Mouse (Mus musculus) E14TG2a.4 (cell line): ENCODE data around the gene Hnrnpa0.

Experiments used
- H3K27me3 ChIP-seq: 2 replicates; pipeline ENCODE4 v1.6.1; 2014; ENCODE audit warnings: low read length, control low read depth; ENCODE audit not compliant: insufficient read depth
- H3K36me3 ChIP-seq: 2 replicates; pipeline ENCODE4 v1.6.1; 2014; ENCODE audit warnings: low read length, control low read depth; ENCODE audit not compliant: insufficient read depth
- H3K4me1 ChIP-seq: replicated peaks from 2 replicates; pipeline ENCODE4 v1.6.1; 2014; ENCODE audit warnings: low read depth, low read length, control low read depth
- H3K4me3 ChIP-seq: replicated peaks from 2 replicates; pipeline ENCODE4 v1.5.1; 2014; ENCODE audit warnings: mild to moderate bottlenecking, low read length
- H3K9me3 ChIP-seq: 2 replicates; pipeline ENCODE4 v1.6.1; 2014; ENCODE audit warnings: low read length, control low read depth
- CTCF ChIP-seq: conservative IDR thresholded peaks from 2 replicates; pipeline ENCODE4 v1.5.1; 2014; ENCODE audit warnings: low read length
- NANOG ChIP-seq: IDR thresholded peaks from 2 replicates; pipeline ENCODE4 v1.6.1; 2014; ENCODE audit warnings: borderline replicate concordance, low read length, mixed read lengths
- POU5F1 ChIP-seq: IDR thresholded peaks from 2 replicates; pipeline ENCODE4 v1.6.1; 2014; ENCODE audit warnings: low read length, borderline replicate concordance

Hnrnpa0 gene

GRCm38 (mm10) chr13:58128396-58128767 lies at the start of gene Hnrnpa0:
TSS of gene Hnrnpa0 (minus strand) at chr13:58128556.
- TF ChIP-seq NANOG, result no peak
- TF ChIP-seq POU5F1, result no peak
- TF ChIP-seq CTCF, result no peak
- H3K9me3 ChIP-seq, result no peaks in the 10 kb centered on the region
- no peaks in the 10 kb centered on the region for H3K27me3 ChIP-seq
- H3K4me1 ChIP-seq, result peaks cover 47% of the 10 kb centered on the region
- peak within 1 kb of the TSS; percentile 91 for H3K4me3 ChIP-seq
- peaks cover 23% of the 10 kb centered on the region for H3K36me3 ChIP-seq

DNA sequence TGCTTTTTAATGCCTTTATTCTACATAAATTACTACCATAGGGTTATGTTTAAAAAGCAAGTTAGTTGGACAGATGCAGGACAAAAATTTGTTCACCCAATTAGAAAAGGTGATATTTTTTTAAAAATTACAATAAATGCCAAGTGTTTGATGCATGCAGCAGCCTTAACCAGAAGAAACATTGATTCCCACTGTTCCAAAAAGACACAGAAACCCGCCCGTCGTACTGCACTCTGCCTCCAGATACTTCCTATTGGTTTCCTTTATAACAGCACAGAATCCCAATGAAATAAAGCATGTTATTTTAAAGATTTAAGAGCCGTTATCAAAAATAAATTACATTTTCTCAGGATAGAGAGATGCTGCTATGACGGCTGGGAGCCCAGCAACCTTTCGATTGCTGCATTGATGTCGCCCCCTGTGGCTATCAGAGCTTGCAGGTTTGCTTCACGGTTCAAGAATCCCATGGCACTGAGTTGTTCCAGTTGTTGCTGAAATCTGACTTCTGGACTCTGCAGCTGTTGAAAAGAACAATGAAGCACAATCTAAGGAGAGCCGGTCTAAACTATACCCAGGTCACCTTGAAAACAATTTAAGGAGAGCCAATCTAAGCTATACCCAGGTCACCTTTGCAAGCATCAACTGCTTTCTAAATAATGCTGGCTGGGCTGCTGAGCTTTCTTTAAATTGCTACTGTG lies 49.3 kb upstream of the Hnrnpa0 start:
- Histone ChIP-seq H3K27me3 (no peaks in the 10 kb centered on the region), H3K4me3 (no peak overlapping the region), H3K36me3 (peaks cover 97% of the 10 kb centered on the region), H3K4me1 (peaks cover 6% of the 10 kb centered on the region), H3K9me3 (no peaks in the 10 kb centered on the region)
- TF ChIP-seq POU5F1 (no peak), CTCF (no peak), NANOG (no peak; the same call in 1 of the 2 replicates)

GRCm38 (mm10) chr13:58176105-58176504 lies 47.7 kb upstream of the Hnrnpa0 start:
- Histone ChIP-seq H3K4me3 (no peak overlapping the region), H3K27me3 (no peaks in the 10 kb centered on the region), H3K9me3 (no peaks in the 10 kb centered on the region), H3K4me1 (peaks cover 4% of the 10 kb centered on the region), H3K36me3 (peaks cover 86% of the 10 kb centered on the region)
- TF ChIP-seq POU5F1, result no peak
- TF ChIP-seq NANOG, result no peak
- TF ChIP-seq CTCF, result no peak

DNA sequence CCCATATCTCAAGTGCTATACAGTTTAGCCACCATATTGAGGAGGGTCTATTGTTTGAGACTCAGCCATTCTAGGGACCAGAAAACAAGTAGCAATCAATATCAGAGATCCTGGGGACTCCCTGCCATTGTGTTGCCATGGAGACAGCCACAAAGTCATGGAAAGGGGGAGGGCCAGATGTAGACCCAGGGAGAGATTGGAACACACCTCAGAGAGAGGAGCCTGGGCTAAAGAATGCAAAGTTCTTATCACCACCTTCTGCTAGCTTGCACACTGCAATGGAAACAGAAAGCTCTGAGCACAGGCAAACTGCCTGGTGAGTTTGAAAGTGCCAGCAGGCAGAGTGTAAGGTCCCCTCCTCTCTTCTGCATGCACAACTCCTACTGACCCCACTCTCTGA lies 39.8 kb upstream of the Hnrnpa0 start:
- H3K36me3 ChIP-seq, result peaks cover 15% of the 10 kb centered on the region
- H3K4me1 ChIP-seq, result peaks cover 15% of the 10 kb centered on the region
- no peak overlapping the region for H3K4me3 ChIP-seq
- H3K9me3 ChIP-seq, result no peaks in the 10 kb centered on the region
- TF ChIP-seq CTCF (no peak), NANOG (no peak), POU5F1 (no peak)
- no peaks in the 10 kb centered on the region for H3K27me3 ChIP-seq

- TF ChIP-seq POU5F1 (no peak), CTCF (no peak), NANOG (no peak)
- peaks cover 4% of the 10 kb centered on the region; the same call in 1 of the 2 replicates for H3K27me3 ChIP-seq
- peaks cover 24% of the 10 kb centered on the region for H3K4me1 ChIP-seq
- H3K9me3 ChIP-seq, result no peaks in the 10 kb centered on the region
- 0 out of 2 replicates have a peak, but pooled peaks cover 7% of the 10 kb centered on the region for H3K36me3 ChIP-seq
- peak overlapping the region; percentile 56 for H3K4me3 ChIP-seq
Observed at GRCm38 (mm10) chr13:58163343-58163742, 35.0 kb upstream of the Hnrnpa0 start.

DNA sequence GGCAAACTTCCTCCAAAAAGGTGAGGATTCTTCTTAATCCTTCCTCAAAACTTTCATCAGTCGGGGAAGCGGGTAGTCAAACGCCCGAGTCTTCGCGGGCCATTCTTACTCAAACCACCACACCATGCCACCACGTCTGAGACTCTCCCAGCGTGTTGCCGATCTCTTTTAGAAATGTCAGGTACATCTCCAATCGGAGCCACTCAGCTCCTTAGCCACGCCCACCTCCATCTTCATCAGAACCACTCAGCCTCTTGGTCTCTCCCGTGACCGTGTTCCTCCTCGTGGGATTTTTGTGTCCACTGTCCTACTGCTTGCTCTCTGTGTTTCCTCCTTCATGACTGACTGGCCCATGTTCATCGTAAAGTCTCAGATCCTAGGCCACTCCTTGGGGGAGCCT lies 32.4 kb upstream of the Hnrnpa0 start:
- Histone ChIP-seq H3K4me1 (peaks cover 39% of the 10 kb centered on the region), H3K27me3 (peaks cover 22% of the 10 kb centered on the region), H3K9me3 (no peaks in the 10 kb centered on the region), H3K36me3 (0 out of 2 replicates have a peak, but pooled peaks cover 7% of the 10 kb centered on the region), H3K4me3 (no peak overlapping the region)
- no peak for TF ChIP-seq NANOG
- no peak for TF ChIP-seq CTCF
- TF ChIP-seq POU5F1, result no peak

DNA sequence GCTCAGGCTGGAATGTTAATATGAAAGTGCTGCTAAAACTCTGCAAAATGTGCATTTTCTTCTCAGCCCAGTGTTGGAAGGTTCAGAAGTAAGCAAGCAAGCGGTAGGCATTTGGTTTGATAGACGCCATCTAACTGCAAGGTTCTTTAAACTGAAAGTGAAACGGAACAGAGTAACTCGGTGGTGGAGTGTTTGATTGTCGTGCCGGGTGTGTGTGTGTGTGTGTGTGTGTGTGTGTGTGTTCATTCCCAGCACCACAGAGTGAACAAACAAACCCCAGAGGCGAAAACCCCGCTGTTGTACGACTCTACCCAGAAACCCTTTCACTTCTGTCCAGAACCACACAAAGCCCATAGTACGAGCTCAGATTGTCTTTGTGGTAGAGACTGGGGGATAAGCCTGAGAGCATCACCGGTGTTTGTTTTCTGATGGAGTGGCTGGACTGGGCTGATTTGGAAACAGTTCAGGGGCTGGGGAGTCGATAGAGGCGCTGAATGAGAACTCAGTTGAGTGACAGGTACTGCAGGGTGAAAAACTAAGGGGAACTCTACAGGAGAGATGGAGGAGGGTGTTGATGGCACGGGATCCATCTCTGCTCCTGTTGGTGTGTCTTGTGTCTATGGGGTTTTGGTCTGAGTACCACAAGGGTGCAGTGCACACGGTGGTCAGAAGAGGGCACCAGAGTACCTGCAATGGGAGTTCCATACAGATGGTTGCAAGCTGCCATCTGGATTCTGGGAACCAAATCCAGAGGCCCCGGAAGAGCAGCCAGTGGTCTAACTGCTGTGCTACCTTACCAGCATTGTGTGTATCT lies 29.9 kb upstream of the Hnrnpa0 start:
- 0 out of 2 replicates have a peak, but pooled peaks cover 7% of the 10 kb centered on the region for H3K36me3 ChIP-seq
- peak overlapping the region; percentile 85 for H3K4me3 ChIP-seq
- H3K9me3 ChIP-seq, result 0 out of 2 replicates have a peak, but pooled peaks cover 6% of the 10 kb centered on the region
- TF ChIP-seq POU5F1, result no peak
- TF ChIP-seq CTCF, result peak; percentile 89
- peaks cover 22% of the 10 kb centered on the region for H3K27me3 ChIP-seq
- peaks cover 30% of the 10 kb centered on the region for H3K4me1 ChIP-seq

DNA sequence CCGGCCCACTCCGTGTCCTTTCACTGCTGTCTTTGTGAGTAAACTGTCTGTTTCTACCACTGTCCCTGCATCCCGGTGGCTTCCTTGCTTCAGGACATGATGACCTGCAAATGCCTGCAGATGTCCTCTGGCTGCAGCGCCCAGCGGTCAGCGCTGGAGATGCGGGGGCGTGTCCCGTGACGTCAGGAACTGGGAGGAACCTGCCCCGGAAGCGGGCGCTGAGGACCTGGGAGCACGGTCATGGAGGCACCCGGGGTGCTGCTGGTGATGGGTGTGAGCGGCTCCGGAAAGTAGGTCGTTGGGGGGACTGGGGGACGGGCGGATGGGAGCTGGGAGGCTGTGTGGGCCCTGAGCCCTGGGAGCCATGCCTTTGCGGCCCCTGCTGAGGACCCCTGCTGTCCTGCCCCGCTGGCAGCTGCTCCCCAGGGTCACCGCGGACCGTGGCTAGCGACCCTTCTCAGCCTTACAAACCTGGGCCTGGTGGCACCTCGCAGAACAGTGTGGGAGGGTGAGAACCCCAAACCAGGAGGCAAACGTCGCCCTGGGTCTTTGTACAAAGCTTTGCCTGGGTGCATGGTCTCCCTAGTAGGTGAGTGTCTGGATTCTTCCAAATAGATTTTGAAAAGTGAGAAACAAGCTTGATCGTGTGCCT lies 29.2 kb upstream of the Hnrnpa0 start, which contains the start of gene Idnk:
Idnk (plus strand) TSS at position 203 of the 652 bp plus-strand sequence.
- Histone ChIP-seq H3K9me3 (0 out of 2 replicates have a peak, but pooled peaks cover 6% of the 10 kb centered on the region), H3K36me3 (0 out of 2 replicates have a peak, but pooled peaks cover 7% of the 10 kb centered on the region), H3K4me1 (peaks cover 28% of the 10 kb centered on the region), H3K27me3 (peaks cover 22% of the 10 kb centered on the region), H3K4me3 (peak within 1 kb of the TSS; percentile 85)
- TF ChIP-seq POU5F1, result no peak
- no peak for TF ChIP-seq CTCF
- TF ChIP-seq NANOG, result no peak
